Mouse (Mus musculus) adrenal gland, adult 10 weeks (tissue): Measurements from ENCODE around the gene Pla2g12a. TPM values are rescaled to one million over a fixed set of nuclear protein-coding genes. Genes with fewer than 3 reads are reported as not detected.

Source experiments
- polyA plus RNA-seq: library from polyadenylated mRNA; stranded (reverse); fragments of 350-450 nt; fragmentation: Illumina TruSeq; extraction: RNeasy Lipid Tissue Mini Kit (QIAGEN cat#74804); gene quantifications from one replicate; pipeline ENCODE4 v1.2.3, GENCODE M21; 2014; ENCODE audit warnings: low read depth, low replicate concordance

Gene Pla2g12a
- 41.8 TPM for polyA plus RNA-seq

DNA sequence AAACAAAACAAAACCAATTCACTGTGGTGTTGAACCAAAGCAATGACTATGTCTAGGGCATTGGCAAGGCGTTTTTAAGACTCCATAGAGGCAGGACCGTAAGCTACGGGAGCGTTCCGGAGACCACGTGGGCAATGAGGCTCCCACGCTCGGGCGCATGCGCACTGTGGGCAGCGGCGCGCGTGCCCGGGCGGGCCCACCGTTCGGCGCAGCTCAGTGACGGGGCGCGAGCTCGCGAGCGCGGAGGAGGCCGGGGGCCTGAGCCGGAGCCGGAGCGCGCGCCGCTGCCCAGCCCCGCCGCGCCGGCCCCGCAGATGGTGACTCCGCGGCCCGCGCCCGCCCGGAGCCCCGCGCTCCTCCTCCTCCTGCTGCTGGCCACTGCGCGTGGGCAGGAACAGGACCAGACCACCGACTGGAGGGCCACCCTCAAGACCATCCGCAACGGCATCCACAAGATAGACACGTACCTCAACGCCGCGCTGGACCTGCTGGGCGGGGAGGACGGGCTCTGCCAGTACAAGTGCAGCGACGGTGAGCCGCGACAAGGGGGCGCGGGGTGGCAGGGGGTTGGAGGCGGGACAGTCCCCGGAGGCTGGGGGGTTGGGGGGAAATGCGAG, at the start of gene Pla2g12a:
Gene Pla2g12a (plus strand): TSS at position 202 of the 617 bp plus-strand sequence.

GRCm38 (mm10) chr3:129831035-129831568, 47.3 kb upstream of the Pla2g12a start, which contains the start of gene Gar1:
TSS of gene Gar1 (minus strand) at chr3:129831396.

GRCm38 (mm10) chr3:129835388-129835934, 42.9 kb upstream of the Pla2g12a start, which contains the start of gene Cfi:
TSS of gene Cfi (plus strand) at chr3:129835884.

DNA sequence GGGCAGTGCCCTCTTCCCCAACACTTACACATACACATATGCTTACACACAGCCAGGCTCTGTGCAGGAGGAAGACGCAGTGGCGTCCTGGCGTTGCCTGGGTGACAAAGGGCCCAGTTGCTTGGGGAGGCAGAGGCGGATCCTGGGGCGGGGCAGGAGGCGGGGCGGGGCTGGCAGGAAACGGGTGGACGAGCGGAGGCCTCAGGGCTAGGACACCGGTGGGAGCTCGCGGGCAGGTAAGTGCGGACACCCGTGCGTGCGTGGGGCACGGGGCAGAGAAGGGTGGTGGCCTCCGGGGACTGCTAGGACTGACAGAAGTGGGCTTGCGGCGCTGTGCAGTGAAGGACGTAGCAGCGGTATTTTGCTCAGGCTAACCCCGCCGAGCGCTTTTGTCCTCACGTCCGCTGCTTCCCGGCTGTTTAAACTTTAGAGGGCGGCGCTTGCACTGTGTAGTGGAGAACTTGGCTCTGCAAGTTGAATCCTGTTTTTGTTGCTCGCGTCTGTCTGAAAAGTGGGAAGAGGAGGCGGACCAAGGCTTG, 22.9 kb downstream of the Pla2g12a start, which contains the start of gene Casp6:
Gene Casp6 (plus strand): TSS at position 155 of the 539 bp plus-strand sequence.

Other genes with a start within 250 kb of the Pla2g12a start
- gene Egf, start 123.3 kb upstream of the Pla2g12a start, polyA plus RNA-seq = 0.99 TPM
- gene Lrit3, start 74.6 kb upstream of the Pla2g12a start, polyA plus RNA-seq = not detected
- gene Rrh, start 56.0 kb upstream of the Pla2g12a start, polyA plus RNA-seq = not detected
- 63.6 TPM for gene Gar1, start 47.2 kb upstream of the Pla2g12a start, polyA plus RNA-seq
- not detected for gene Cfi, start 42.7 kb upstream of the Pla2g12a start, polyA plus RNA-seq
- gene Casp6, start 22.8 kb downstream of the Pla2g12a start, polyA plus RNA-seq = 52.0 TPM
- gene Mcub, start 91.6 kb downstream of the Pla2g12a start, polyA plus RNA-seq = 18.7 TPM
- 52.7 TPM for gene Sec24b, start 182.9 kb downstream of the Pla2g12a start, polyA plus RNA-seq